Mouse (Mus musculus) stomach, embryonic 14.5 days (tissue): ENCODE measurements around the gene Olfr890. TPM values are rescaled to one million over a fixed set of nuclear protein-coding genes. Genes with fewer than 3 reads are reported as not detected.
"Not testable (repeated sequence)": the region's sequence is repeated elsewhere in the genome, so short reads cannot be mapped to it uniquely, and the experiment has no call there.

ENCODE experiments used
- ATAC-seq: fragments of 200-750 bp; cut with Nextera tagmentation; 2 replicates; pipeline ENCODE4 v1.8.0; 2017; ENCODE audit warnings: low read depth, moderate TSS enrichment; ENCODE audit not compliant: insufficient number of reproducible peaks, insufficient read depth, low FRiP score
- H3K27ac ChIP-seq: fragments of 300-500 bp; sonication (generic); 2 replicates; pipeline ENCODE4 v1.5.1; 2014; ENCODE audit warnings: mild to moderate bottlenecking, low read length, moderate library complexity, mixed read lengths
- H3K27me3 ChIP-seq: fragments of 300-500 bp; sonication (generic); 2 replicates; pipeline ENCODE4 v1.6.1; 2014; ENCODE audit warnings: low read length, control low read depth, mixed read lengths; ENCODE audit not compliant: control insufficient read depth, insufficient read depth
- H3K36me3 ChIP-seq: fragments of 300-500 bp; sonication (generic); 2 replicates; pipeline ENCODE4 v1.6.1; 2014; ENCODE audit warnings: mild to moderate bottlenecking, control low read depth, low read length, moderate library complexity, mixed read lengths; ENCODE audit not compliant: control insufficient read depth, insufficient read depth
- H3K4me1 ChIP-seq: fragments of 300-500 bp; sonication (generic); 2 replicates; pipeline ENCODE4 v1.6.1; 2014; ENCODE audit warnings: low read length, control low read depth, mixed read lengths; ENCODE audit not compliant: control insufficient read depth, insufficient read depth
- H3K4me2 ChIP-seq: fragments of 300-500 bp; sonication (generic); replicated peaks from 2 replicates; pipeline ENCODE4 v1.6.1; 2014; ENCODE audit warnings: low read depth, low read length, control low read depth
- H3K4me3 ChIP-seq: fragments of 300-500 bp; sonication (generic); 2 replicates; pipeline ENCODE4 v1.5.1; 2014; ENCODE audit warnings: low read depth, low read length, control low read depth
- H3K9ac ChIP-seq: fragments of 300-500 bp; sonication (generic); replicated peaks from 2 replicates; pipeline ENCODE4 v1.6.1; 2014; ENCODE audit warnings: low read depth, mild to moderate bottlenecking, control low read depth, low read length, moderate library complexity, mixed read lengths
- H3K9me3 ChIP-seq: fragments of 300-500 bp; sonication (generic); 2 replicates; pipeline ENCODE4 v1.6.1; 2016; ENCODE audit warnings: low read depth, low read length, control low read depth; ENCODE audit not compliant: control insufficient read depth
- WGBS: fragments of 180-500 bp; shearing (Covaris S2); extraction: QIAGEN DNeasy Blood & Tissue Kit; methylation state at CpG from one replicate; pipeline ENCODE4 v1.1.7; 2014; 5-methylcytosine and 5-hydroxymethylcytosine counted together
- polyA plus RNA-seq: library from polyadenylated mRNA; unstranded; fragments of >200 nt; fragmentation: Nextera tagmentation; extraction: Ambion mirVana; gene quantifications from 2 replicates; pipeline ENCODE4 v1.2.1, GENCODE M21; 2014

Gene Olfr890
- not detected in 2 replicates for polyA plus RNA-seq

DNA sequence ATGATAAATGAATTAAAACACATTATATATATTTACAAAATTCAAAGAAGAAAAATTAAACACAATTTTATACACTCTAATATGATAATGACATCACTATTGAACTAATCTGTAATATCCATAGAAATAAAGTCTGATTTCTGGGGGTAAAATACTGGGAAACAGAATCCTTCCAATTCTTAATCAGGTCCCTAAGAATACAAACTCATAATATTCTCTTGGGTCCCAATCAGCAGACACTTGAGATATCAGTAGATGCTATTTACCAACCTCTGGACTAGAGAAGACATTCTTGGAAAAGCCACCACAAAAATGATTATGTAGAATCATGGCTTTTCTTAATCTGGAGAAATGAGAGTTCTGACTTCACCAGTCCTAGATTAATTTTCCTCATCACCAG, at the start of gene Olfr890:
Olfr890 (plus strand) TSS at position 301 of the 400 bp plus-strand sequence.
- Histone ChIP-seq H3K4me2 (no peak within 1 kb of the TSS), H3K27ac (no peak within 1 kb of the TSS), H3K36me3 (no peaks in the 10 kb centered on the region), H3K4me1 (no peaks in the 10 kb centered on the region), H3K27me3 (no peaks in the 10 kb centered on the region), H3K4me3 (no peak within 1 kb of the TSS), H3K9ac (no peak within 1 kb of the TSS), H3K9me3 (no peaks in the 10 kb centered on the region)
- no peak for ATAC-seq

DNA sequence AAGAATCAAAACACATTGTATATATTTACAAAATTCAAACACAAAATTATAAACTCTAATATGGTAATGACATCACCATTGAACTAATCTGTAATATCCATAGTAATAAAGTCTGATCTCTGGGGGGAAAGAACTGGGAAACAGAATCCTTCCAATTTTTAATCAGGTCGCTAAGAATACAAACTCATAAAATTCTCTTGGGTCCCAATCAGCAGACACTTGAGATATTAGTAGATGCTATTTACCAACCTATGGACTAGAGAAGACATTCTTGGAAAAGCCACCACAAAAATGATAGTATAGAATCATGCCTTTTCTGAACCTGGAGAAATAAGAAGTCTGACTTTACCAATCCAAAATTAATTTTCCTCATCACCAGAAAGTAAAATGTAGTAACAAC, 34.5 kb upstream of the Olfr890 start, which contains the start of gene Olfr888:
Olfr888 (plus strand) TSS at position 301 of the 400 bp plus-strand sequence.
- H3K4me1 ChIP-seq = no peaks in the 10 kb centered on the region
- H3K36me3 ChIP-seq = no peaks in the 10 kb centered on the region
- H3K9me3 ChIP-seq = no peaks in the 10 kb centered on the region
- H3K4me2 ChIP-seq = no peak within 1 kb of the TSS
- H3K9ac ChIP-seq = no peak within 1 kb of the TSS
- WGBS = 78% methylated on average over 1 of the region's 1 CpGs
- no peak within 1 kb of the TSS for H3K27ac ChIP-seq
- H3K4me3 ChIP-seq = no peak within 1 kb of the TSS
- H3K27me3 ChIP-seq = no peaks in the 10 kb centered on the region
- ATAC-seq = no peak

DNA sequence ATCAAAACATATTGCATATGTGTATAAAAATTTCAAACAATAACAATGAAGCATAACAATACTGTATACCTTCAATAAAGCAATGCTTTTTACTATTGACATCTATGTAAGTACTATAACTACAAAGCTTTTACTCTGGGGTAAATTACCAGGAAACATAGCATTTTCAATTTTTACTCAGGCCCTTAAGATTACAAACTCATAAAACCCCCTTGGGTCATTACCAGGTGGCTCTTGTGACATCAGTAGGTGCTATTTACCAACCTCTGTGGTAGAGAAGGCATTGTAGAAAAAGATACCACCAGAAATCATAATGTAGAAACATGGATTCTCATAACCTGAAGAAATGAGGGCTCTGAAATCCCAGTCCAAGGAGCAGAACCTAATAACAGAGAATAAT, 27.4 kb upstream of the Olfr890 start, which contains the start of gene Olfr889:
Olfr889 (plus strand) TSS at position 301 of the 400 bp plus-strand sequence.
- H3K4me3 ChIP-seq = no peak within 1 kb of the TSS
- no peak within 1 kb of the TSS for H3K27ac ChIP-seq
- H3K9ac ChIP-seq = no peak within 1 kb of the TSS
- H3K36me3 ChIP-seq = no peaks in the 10 kb centered on the region
- H3K9me3 ChIP-seq = no peaks in the 10 kb centered on the region
- H3K4me1 ChIP-seq = no peaks in the 10 kb centered on the region
- no peak for ATAC-seq
- no peaks in the 10 kb centered on the region for H3K27me3 ChIP-seq
- no peak within 1 kb of the TSS for H3K4me2 ChIP-seq

DNA sequence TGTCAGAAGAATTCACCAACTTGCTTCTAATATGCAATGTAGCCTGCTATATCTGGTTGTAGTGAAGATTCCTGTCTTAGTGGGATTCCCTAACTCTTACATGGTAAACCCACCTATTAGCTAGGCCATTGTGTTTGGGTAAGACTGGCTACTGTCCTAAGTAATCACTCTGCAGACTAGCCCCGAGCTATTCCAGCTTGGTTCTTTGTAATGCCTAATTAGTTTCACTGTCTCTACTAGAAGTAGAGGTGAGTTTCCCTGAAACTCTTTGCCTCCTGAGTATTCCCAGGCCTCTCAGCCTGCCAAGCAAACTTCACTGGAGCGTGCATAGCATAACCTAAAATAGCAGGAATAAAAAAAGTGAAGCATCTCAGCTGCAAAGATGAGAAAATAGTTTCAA, 26.0 kb downstream of the Olfr890 start:
- not testable (repeated sequence) for H3K9ac ChIP-seq, H3K9me3 ChIP-seq, H3K27me3 ChIP-seq, H3K4me1 ChIP-seq, H3K27ac ChIP-seq, H3K4me2 ChIP-seq, ATAC-seq, H3K4me3 ChIP-seq, H3K36me3 ChIP-seq
- WGBS = 54% methylated on average over 2 of the region's 2 CpGs

DNA sequence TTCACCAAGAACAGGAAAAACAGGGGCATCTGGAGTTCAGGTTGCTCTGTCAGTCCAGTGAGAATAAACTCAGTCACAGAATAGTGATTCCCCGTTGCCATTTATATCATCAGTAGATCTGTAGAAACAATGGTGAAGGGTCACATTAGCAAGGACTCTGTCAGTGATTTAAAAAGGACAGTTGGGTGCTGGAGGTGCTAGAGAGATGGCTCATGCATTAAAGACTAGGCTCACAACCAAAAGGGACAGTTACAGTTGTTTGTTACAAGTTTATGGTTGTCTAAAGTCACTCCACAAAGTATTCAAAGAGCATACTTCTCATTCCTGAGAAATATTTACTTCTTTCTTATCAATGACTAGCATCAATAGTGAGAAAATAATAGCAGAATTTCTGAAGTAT, 38.4 kb downstream of the Olfr890 start, which contains the start of gene Olfr891:
Olfr891 (minus strand) TSS at position 101 of the 400 bp plus-strand sequence.
- no peak within 1 kb of the TSS for H3K4me2 ChIP-seq
- no peaks in the 10 kb centered on the region for H3K36me3 ChIP-seq
- H3K4me3 ChIP-seq = no peak within 1 kb of the TSS
- H3K27me3 ChIP-seq = no peaks in the 10 kb centered on the region
- no peaks in the 10 kb centered on the region for H3K4me1 ChIP-seq
- no peak within 1 kb of the TSS for H3K27ac ChIP-seq
- WGBS = 86% methylated on average over 1 of the region's 1 CpGs
- H3K9ac ChIP-seq = no peak within 1 kb of the TSS
- 0 out of 2 replicates have a peak, but pooled peaks cover 5% of the 10 kb centered on the region for H3K9me3 ChIP-seq
- no peak for ATAC-seq

Other genes starting within 250 kb of the Olfr890 start
- not detected in 2 replicates for gene Olfr145, start 245.8 kb upstream of the Olfr890 start, polyA plus RNA-seq
- gene Olfr878, start 224.7 kb upstream of the Olfr890 start, polyA plus RNA-seq = not detected in 2 replicates
- not detected in 2 replicates for gene Olfr881, start 150.7 kb upstream of the Olfr890 start, polyA plus RNA-seq
- not detected in 2 replicates for gene Olfr883, start 116.7 kb upstream of the Olfr890 start, polyA plus RNA-seq
- gene Olfr884, start 96.0 kb upstream of the Olfr890 start, polyA plus RNA-seq = not detected in 2 replicates
- not detected in 2 replicates for gene Olfr885, start 81.2 kb upstream of the Olfr890 start, polyA plus RNA-seq
- not detected in 2 replicates for gene Olfr887, start 58.4 kb upstream of the Olfr890 start, polyA plus RNA-seq
- gene Olfr888, start 34.4 kb upstream of the Olfr890 start, polyA plus RNA-seq = not detected in 2 replicates
- gene Olfr889, start 27.3 kb upstream of the Olfr890 start, polyA plus RNA-seq = 0.07 and 0.12 TPM in 2 replicates
- gene Olfr891, start 38.3 kb downstream of the Olfr890 start, polyA plus RNA-seq = not detected in 2 replicates
- not detected in 2 replicates for gene Olfr893, start 65.8 kb downstream of the Olfr890 start, polyA plus RNA-seq
- gene Olfr894, start 75.5 kb downstream of the Olfr890 start, polyA plus RNA-seq = not detected in 2 replicates
- not detected in 2 replicates for gene Olfr143, start 110.3 kb downstream of the Olfr890 start, polyA plus RNA-seq
- gene Olfr895, start 125.3 kb downstream of the Olfr890 start, polyA plus RNA-seq = not detected in 2 replicates
- not detected in 2 replicates for gene Olfr896-ps1, start 148.6 kb downstream of the Olfr890 start, polyA plus RNA-seq
- gene Olfr25, start 186.5 kb downstream of the Olfr890 start, polyA plus RNA-seq = not detected in 2 replicates
- gene Olfr898, start 205.9 kb downstream of the Olfr890 start, polyA plus RNA-seq = not detected in 2 replicates
- not detected in 2 replicates for gene Olfr250, start 224.4 kb downstream of the Olfr890 start, polyA plus RNA-seq
- not detected in 2 replicates for gene Olfr251, start 234.6 kb downstream of the Olfr890 start, polyA plus RNA-seq